Mouse (Mus musculus) midbrain, embryonic 16.5 days (tissue): ENCODE measurements at regions not wholly inside any gene's neighbourhood (a gene's known extent, or its start where the extent isn't known, plus 50 kb on each side); places are given as distances from the start of the nearest gene placed in this dataset.

Experiments
- ATAC-seq: fragments of 200-750 bp; cut with Nextera tagmentation; 2 replicates; pipeline ENCODE4 v1.8.0; 2017; ENCODE audit warnings: moderate TSS enrichment
- H3K27ac ChIP-seq: fragments of 300-500 bp; sonication (generic); 2 replicates; pipeline ENCODE4 v1.5.1; 2014; ENCODE audit warnings: mild to moderate bottlenecking, low read length, mixed read lengths
- H3K27me3 ChIP-seq: fragments of 300-500 bp; sonication (generic); 2 replicates; pipeline ENCODE4 v1.6.1; 2014; ENCODE audit warnings: low read depth, low read length, mixed read lengths; ENCODE audit not compliant: control insufficient read depth, insufficient read depth
- H3K36me3 ChIP-seq: fragments of 300-500 bp; sonication (generic); 2 replicates; pipeline ENCODE4 v1.6.1; 2014; ENCODE audit warnings: mild to moderate bottlenecking, low read length, moderate library complexity, mixed read lengths; ENCODE audit not compliant: control insufficient read depth, insufficient read depth
- H3K4me1 ChIP-seq: fragments of 300-500 bp; sonication (generic); 2 replicates; pipeline ENCODE4 v1.6.1; 2014; ENCODE audit warnings: mild to moderate bottlenecking, low read length, mixed read lengths; ENCODE audit not compliant: control insufficient read depth, insufficient read depth
- H3K4me2 ChIP-seq: fragments of 300-500 bp; sonication (generic); 2 replicates; pipeline ENCODE4 v1.6.1; 2014; ENCODE audit warnings: mild to moderate bottlenecking, low read length, mixed read lengths
- H3K4me3 ChIP-seq: fragments of 300-500 bp; sonication (generic); 2 replicates; pipeline ENCODE4 v1.5.1; 2014; ENCODE audit warnings: low read depth, mild to moderate bottlenecking, low read length, moderate library complexity, mixed read lengths
- H3K9ac ChIP-seq: fragments of 300-500 bp; sonication (generic); 2 replicates; pipeline ENCODE4 v1.6.1; 2014; ENCODE audit warnings: low read depth, low read length, mixed read lengths
- H3K9me3 ChIP-seq: fragments of 300-500 bp; sonication (generic); replicated peaks from 2 replicates; pipeline ENCODE4 v1.6.1; 2014; ENCODE audit warnings: mild to moderate bottlenecking, low read length, mixed read lengths; ENCODE audit not compliant: control insufficient read depth, poor library complexity, severe bottlenecking
- WGBS: fragments of 180-500 bp; shearing (Covaris S2); extraction: QIAGEN DNeasy Blood & Tissue Kit; methylation state at CpG from one replicate; pipeline ENCODE4 v1.1.7; 2014; 5-methylcytosine and 5-hydroxymethylcytosine counted together

- H3K27me3 ChIP-seq, result no peaks in the 10 kb centered on the region
- WGBS, result 75% methylated on average over 6 of the region's 6 CpGs
- H3K9me3 ChIP-seq, result no peaks in the 10 kb centered on the region
- no peak for ATAC-seq
- H3K4me2 ChIP-seq, result no peak overlapping the region
- H3K36me3 ChIP-seq, result no peaks in the 10 kb centered on the region
- no peak overlapping the region for H3K9ac ChIP-seq
- no peak overlapping the region for H3K4me3 ChIP-seq
- H3K27ac ChIP-seq, result no peak overlapping the region
- 0 out of 2 replicates have a peak, but pooled peaks cover 2% of the 10 kb centered on the region for H3K4me1 ChIP-seq
Observed at GRCm38 (mm10) chr2:51682177-51682576, 54.9 kb downstream of the Tas2r134 start.

- Histone ChIP-seq H3K36me3 (no peaks in the 10 kb centered on the region), H3K4me2 (no peak overlapping the region), H3K4me1 (0 out of 2 replicates have a peak, but pooled peaks cover 2% of the 10 kb centered on the region), H3K9ac (no peak overlapping the region), H3K27me3 (no peaks in the 10 kb centered on the region), H3K4me3 (no peak overlapping the region), H3K27ac (no peak overlapping the region), H3K9me3 (no peaks in the 10 kb centered on the region)
- no peak for ATAC-seq
- 80% methylated on average over 4 of the region's 4 CpGs for WGBS
Observed at GRCm38 (mm10) chr2:51682745-51683144, 55.4 kb downstream of the Tas2r134 start.

- H3K27ac ChIP-seq, result no peak overlapping the region
Observed at GRCm38 (mm10) chr2:51705110-51705509, 77.8 kb downstream of the Tas2r134 start.

DNA sequence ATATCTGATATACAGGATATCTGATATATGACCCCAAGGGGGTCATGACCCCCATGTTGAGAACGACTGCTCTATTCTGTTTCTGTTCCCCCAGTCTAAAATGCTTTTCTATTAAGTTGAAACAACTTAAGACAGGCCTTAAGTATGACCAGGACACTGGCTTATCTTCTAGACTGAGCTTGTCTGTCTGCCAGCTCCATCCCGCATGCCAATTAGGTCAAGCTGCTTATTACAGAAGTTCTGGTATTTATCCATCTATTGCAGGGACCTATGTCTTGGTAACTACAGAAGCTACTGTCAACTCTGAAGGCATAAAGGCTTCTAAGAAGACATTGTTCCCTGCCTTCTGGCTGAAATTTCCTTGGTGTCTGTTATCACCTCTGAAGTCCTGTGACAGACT, 81.4 kb downstream of the Tas2r134 start:
- 91% methylated on average over 2 of the region's 2 CpGs for WGBS
- Histone ChIP-seq H3K36me3 (no peaks in the 10 kb centered on the region), H3K27me3 (no peaks in the 10 kb centered on the region), H3K4me3 (no peak overlapping the region), H3K9ac (no peak overlapping the region), H3K27ac (no peak overlapping the region), H3K9me3 (no peaks in the 10 kb centered on the region), H3K4me2 (no peak overlapping the region), H3K4me1 (peaks cover 3% of the 10 kb centered on the region; the same call in 1 of the 2 replicates)
- no peak for ATAC-seq

More at GRCm38 (mm10) chr2:51705110-51705509, 77.8 kb downstream of the Tas2r134 start:
- peaks cover 3% of the 10 kb centered on the region; the same call in 1 of the 2 replicates for H3K4me1 ChIP-seq
- 64% methylated on average over 5 of the region's 5 CpGs for WGBS
- H3K27me3 ChIP-seq, result no peaks in the 10 kb centered on the region
- ATAC-seq, result no peak
- H3K9ac ChIP-seq, result no peak overlapping the region
- no peaks in the 10 kb centered on the region for H3K9me3 ChIP-seq
- H3K36me3 ChIP-seq, result no peaks in the 10 kb centered on the region
- H3K4me2 ChIP-seq, result no peak overlapping the region
- no peak overlapping the region for H3K4me3 ChIP-seq

DNA sequence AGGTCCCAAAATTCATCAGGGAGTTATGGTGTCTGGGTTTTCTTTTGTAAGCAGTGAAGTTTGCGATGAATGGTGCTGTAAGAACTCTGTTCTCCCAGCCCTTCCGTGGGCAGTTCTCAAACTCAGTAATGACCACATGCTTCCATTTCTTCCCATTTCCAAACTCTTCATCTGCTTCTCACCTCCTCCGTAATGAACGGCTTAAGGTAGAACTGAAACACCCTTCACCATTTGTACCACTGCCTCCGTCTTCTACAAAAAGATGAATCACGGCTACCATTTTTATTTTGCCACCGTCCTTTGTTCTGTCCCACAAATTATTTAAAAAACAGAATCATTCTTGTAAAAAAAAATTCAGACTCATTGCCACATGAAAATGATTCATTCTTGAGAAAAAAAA, 85.3 kb downstream of the Tas2r134 start:
- WGBS, result 97% methylated on average over 7 of the region's 7 CpGs

DNA sequence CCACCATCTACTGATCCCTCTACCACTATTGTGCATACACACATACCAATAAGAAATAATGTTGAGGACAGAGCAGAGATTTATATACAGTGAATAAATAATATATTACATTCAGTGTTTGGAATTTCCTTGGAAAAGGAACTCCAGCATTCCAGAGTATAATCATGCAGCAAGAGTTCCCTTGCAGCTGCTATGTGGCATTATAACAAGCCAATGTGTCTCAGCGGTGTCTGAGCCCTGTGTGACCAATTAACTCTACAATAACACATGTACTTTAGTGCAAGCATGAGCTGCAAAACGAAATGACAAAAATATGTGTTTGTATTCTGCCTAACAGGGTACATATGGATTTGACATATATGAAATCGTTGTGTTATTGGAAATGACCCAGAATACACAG, 103.5 kb downstream of the Tas2r134 start:
- Histone ChIP-seq H3K36me3 (no peaks in the 10 kb centered on the region), H3K4me2 (no peak overlapping the region), H3K4me1 (peaks cover 10% of the 10 kb centered on the region; the same call in 1 of the 2 replicates), H3K4me3 (no peak overlapping the region), H3K9me3 (no peaks in the 10 kb centered on the region), H3K9ac (no peak overlapping the region), H3K27ac (no peak overlapping the region), H3K27me3 (no peaks in the 10 kb centered on the region)
- no peak for ATAC-seq
- 48% methylated on average over 3 of the region's 3 CpGs for WGBS

More for the DNA sequence above, 85.3 kb downstream of the Tas2r134 start:
- Histone ChIP-seq H3K9me3 (no peaks in the 10 kb centered on the region), H3K4me1 (no peaks in the 10 kb centered on the region), H3K36me3 (no peaks in the 10 kb centered on the region), H3K4me3 (no peak overlapping the region), H3K27me3 (no peaks in the 10 kb centered on the region), H3K27ac (no peak overlapping the region), H3K4me2 (no peak overlapping the region), H3K9ac (no peak overlapping the region)
- ATAC-seq, result no peak

- WGBS, result 31% methylated on average over 4 of the region's 4 CpGs
- no peaks in the 10 kb centered on the region for H3K36me3 ChIP-seq
- no peak overlapping the region for H3K4me3 ChIP-seq
- no peak overlapping the region for H3K27ac ChIP-seq
- H3K9ac ChIP-seq, result no peak overlapping the region
- H3K4me2 ChIP-seq, result no peak overlapping the region
- 0 out of 2 replicates have a peak, but pooled peaks have one; percentile 51 for ATAC-seq
- no peaks in the 10 kb centered on the region for H3K9me3 ChIP-seq
- no peaks in the 10 kb centered on the region for H3K27me3 ChIP-seq
- peaks cover 10% of the 10 kb centered on the region; the same call in 1 of the 2 replicates for H3K4me1 ChIP-seq
Observed at GRCm38 (mm10) chr2:51731703-51732102, 104.4 kb downstream of the Tas2r134 start.

DNA sequence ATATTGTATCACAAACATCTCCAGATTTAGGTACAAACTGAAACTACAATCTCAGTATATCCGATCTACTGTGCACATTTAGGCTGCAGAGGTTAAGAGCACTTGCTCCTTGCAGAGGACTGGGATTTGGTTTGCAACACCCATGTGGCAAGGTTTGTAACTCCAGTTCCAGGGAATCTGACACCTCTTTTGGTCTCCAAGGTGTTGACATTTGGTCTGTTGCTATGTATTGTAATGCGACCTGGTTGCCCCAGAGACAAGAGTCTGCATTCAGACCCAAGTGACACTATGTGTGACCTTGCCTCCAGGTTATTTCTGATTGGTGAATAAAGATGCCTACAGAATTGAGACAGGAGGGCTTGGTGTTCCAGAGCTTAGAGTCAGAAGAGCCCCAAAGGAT, 105.0 kb downstream of the Tas2r134 start:
- Histone ChIP-seq H3K27me3 (no peaks in the 10 kb centered on the region), H3K27ac (no peak overlapping the region), H3K4me2 (no peak overlapping the region), H3K36me3 (no peaks in the 10 kb centered on the region), H3K4me3 (no peak overlapping the region), H3K4me1 (peaks cover 10% of the 10 kb centered on the region; the same call in 1 of the 2 replicates), H3K9ac (no peak overlapping the region), H3K9me3 (no peaks in the 10 kb centered on the region)
- no peak for ATAC-seq
- WGBS, result 35% methylated on average over 2 of the region's 2 CpGs

DNA sequence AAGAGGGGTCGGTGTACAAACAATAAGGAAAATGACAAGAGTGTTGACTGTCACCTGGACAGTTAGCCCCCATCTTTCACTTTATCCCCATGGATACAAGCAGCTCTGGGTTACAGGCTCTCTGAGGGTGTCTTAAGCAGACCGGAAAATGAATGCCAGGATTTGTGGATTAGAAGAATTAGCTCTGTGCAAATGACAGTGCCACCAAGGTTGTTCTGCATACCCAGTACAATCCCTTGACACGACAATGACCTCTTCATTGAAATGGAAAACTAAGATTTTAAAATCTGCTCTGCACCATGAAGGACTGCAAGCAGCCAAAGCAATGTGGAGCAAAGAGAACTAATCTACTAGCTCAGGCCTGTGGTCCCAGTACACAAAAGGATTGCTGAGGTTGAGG, 105.9 kb downstream of the Tas2r134 start:
- Histone ChIP-seq H3K9me3 (no peaks in the 10 kb centered on the region), H3K9ac (no peak overlapping the region), H3K4me3 (no peak overlapping the region), H3K4me1 (peaks cover 10% of the 10 kb centered on the region; the same call in 1 of the 2 replicates), H3K36me3 (no peaks in the 10 kb centered on the region), H3K27ac (no peak overlapping the region), H3K27me3 (no peaks in the 10 kb centered on the region), H3K4me2 (no peak overlapping the region)
- peak; percentile 60 for ATAC-seq
- 20% methylated on average over 3 of the region's 3 CpGs for WGBS
